Mouse (Mus musculus) cerebellum, adult 2 months (tissue): Measurements from ENCODE around the gene Alk. TPM values are rescaled to one million over a fixed set of nuclear protein-coding genes. Genes with fewer than 3 reads are reported as not detected.

Experiments
- DNase-seq, 2 experiments: peaks; one replicate each; pipeline ENCODE4 v3.0.0; 2021
- H3K27ac ChIP-seq: fragments of 200-500 bp; 2 replicates; pipeline ENCODE4 v1.5.1; 2012; ENCODE audit warnings: low read length, control low read depth, inconsistent platforms; ENCODE audit not compliant: insufficient read depth
- H3K27me3 ChIP-seq: fragments of 200-500 bp; 2 replicates; pipeline ENCODE4 v1.6.1; 2012; ENCODE audit warnings: inconsistent platforms, mild to moderate bottlenecking, low read length, moderate library complexity; ENCODE audit not compliant: control insufficient read depth, insufficient read depth
- H3K4me1 ChIP-seq: fragments of 200-500 bp; 2 replicates; pipeline ENCODE4 v1.6.1; 2011; ENCODE audit warnings: low read length; ENCODE audit not compliant: control insufficient read depth, insufficient read depth
- H3K4me3 ChIP-seq: fragments of 200-500 bp; replicated peaks from 2 replicates; pipeline ENCODE3; 2011; ENCODE audit warnings: mild to moderate bottlenecking, low read depth, low read length, control low read depth; ENCODE audit not compliant: insufficient read depth
- CTCF ChIP-seq: fragments of 200-500 bp; IDR thresholded peaks from 2 replicates; pipeline ENCODE4 v1.5.1; 2011; ENCODE audit warnings: low read depth, mild to moderate bottlenecking, control low read depth, low read length, moderate library complexity, borderline replicate concordance; ENCODE audit not compliant: insufficient read depth
- POLR2A ChIP-seq: fragments of 200-500 bp; IDR thresholded peaks from 2 replicates; pipeline ENCODE4 v1.6.1; 2011; ENCODE audit warnings: low read length, control low read depth, borderline replicate concordance; ENCODE audit not compliant: insufficient read depth
- WGBS: fragments of 180-500 bp; shearing (Covaris S2); methylation state at CpG from one replicate; pipeline ENCODE4 v1.1.7; 2018; 5-methylcytosine and 5-hydroxymethylcytosine counted together
- polyA plus RNA-seq: library from polyadenylated mRNA; depleted of rRNA; stranded (reverse); fragments of >200 nt; gene quantifications from 2 replicates; pipeline ENCODE4 v1.2.3, GENCODE M21; 2012

Alk gene
- polyA plus RNA-seq, 1 experiment = 1.6 TPM

DNA sequence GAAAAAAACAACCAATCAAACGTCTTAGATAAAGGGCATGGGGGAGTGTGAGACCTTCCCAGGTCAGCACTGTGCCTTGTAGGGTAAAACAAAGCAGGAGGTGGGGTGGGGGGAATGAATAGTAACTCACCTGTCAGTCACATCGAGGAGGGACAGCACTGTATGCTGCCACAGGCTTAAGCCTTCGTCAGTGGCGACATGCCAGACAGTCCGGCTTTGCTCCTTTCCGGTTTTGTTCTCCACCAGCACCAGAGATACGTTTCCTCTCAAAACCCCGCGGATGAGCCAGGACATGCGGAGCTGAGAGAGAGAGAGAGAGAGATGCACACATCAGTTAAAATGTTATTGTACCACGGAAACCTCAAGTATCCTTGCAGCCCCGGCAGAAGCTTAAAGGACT is 637.1 kb downstream of the Alk start:
- DNase-seq = no peak
- Histone ChIP-seq H3K27ac (no peak overlapping the region), H3K4me3 (no peak overlapping the region), H3K27me3 (no peaks in the 10 kb centered on the region; the same call in 1 of the 2 replicates), H3K4me1 (peaks cover 4% of the 10 kb centered on the region)
- 28% methylated on average over 12 of the region's 12 CpGs for WGBS
- TF ChIP-seq POLR2A (no peak), CTCF (no peak)

DNA sequence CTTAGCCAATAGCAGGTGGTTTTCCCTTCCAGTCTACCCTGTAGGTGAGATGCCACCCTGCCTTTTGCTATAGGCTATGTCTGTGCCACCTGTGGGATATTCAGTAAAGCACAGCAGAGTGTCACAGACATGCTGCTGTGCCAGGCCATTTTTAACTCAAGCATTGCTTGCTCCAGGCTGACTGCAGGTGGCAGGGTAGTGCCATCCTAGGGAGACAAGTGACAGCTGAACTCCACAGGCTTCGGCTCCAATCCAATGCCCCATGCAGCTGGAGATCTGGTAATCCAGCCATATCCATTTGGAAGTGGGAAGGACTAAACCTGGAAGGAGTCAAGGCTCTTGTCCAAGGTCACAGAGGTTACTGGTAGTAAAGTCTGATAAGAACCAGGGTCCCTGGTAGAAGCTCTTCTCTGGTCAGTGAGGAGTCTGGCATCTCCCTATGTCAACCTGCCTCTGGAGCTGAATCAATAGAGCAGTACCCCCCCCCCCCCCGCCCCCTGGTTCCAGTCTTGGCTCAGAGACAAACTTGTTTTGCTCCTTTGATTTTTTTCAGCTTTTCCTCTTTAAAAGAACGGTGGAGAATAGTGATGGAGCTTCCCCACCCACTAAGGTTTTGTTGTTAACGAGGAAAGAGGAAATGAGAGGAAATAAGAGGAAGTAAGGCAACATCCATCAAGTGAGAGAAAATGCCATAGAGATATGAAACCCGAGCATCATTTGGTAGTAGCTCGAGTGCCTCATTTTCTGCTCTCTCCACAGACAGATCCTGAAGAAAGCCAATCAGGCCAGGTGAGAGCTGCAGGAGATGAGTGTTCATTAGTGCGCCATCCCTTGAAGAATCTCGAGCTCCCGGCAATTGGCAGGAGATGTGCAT is 638.5 kb downstream of the Alk start:
- Histone ChIP-seq H3K4me1 (peaks cover 4% of the 10 kb centered on the region), H3K4me3 (no peak overlapping the region), H3K27me3 (no peaks in the 10 kb centered on the region; the same call in 1 of the 2 replicates), H3K27ac (no peak overlapping the region)
- TF ChIP-seq CTCF (peak; percentile 92), POLR2A (no peak)
- peak; percentile 81 to 84 for DNase-seq
- 13% methylated on average over 9 of the region's 9 CpGs for WGBS

DNA sequence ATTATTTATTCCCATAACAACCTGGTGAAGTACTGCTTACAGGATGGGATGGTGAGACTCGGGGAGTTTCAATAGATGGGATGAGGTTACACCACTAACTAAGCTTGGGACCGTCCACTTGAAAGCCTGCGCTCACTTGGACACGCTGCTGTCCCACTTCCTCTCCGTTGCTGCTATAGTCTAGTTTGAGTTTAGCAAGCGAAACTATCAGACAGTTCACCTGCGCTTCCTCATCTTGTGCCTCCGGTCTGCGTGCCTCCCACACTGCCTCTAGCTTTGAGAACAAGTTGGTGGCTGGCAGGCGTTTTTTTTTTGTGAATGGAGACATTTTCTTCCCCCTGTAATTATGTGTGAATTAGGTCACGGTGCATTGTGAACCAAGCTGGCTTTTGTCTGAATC is 639.8 kb downstream of the Alk start:
- Histone ChIP-seq H3K4me1 (peaks cover 4% of the 10 kb centered on the region), H3K4me3 (no peak overlapping the region), H3K27me3 (no peaks in the 10 kb centered on the region; the same call in 1 of the 2 replicates), H3K27ac (no peak overlapping the region)
- no peak for DNase-seq
- TF ChIP-seq POLR2A (no peak), CTCF (no peak)
- WGBS = 94% methylated on average over 11 of the region's 11 CpGs

DNA sequence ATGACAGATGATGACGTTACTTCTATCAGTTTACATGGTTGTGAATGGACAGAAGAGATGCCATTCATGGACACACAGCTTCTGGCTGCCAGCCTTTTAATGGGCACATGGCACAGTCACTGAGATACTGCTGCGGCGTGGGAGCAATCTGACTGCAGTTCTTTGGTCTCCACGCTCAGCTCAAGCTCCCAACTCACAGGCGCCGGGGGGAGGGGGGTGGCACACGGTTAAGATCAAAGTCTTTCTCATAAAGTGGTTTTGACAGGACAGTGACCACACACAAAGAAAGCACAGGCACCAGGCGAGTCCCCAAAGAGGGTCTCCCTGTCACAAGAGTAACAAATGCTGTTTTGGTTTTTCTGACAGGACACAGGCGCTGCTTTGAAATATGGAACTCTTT is 641.7 kb downstream of the Alk start:
- no peak for DNase-seq
- TF ChIP-seq CTCF (no peak), POLR2A (no peak)

DNA sequence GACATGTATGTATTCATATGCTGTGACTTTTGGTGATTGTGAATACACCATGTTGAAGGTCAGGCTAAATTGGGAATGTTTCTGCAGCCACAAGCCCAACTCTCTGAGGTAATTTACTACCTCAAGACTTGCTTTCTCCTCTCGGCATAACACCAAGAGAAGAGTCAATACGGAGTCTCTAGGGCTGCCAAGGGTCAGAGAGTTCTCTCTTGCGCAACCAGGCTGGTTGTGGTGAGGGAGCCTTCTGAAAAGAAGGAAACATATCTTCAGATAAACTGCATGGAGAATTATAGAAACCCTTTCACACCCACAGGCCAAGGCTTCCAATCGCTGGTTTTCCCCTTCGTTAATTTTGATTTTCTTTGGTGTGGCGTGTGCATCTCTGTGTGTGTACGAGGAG is 649.4 kb downstream of the Alk start:
- Histone ChIP-seq H3K4me1 (no peaks in the 10 kb centered on the region), H3K27ac (no peak overlapping the region), H3K4me3 (no peak overlapping the region), H3K27me3 (no peaks in the 10 kb centered on the region)
- whole genome bisulfite sequencing = 95% methylated on average over 7 of the region's 7 CpGs
- no peak for TF ChIP-seq CTCF
- no peak for TF ChIP-seq POLR2A
- DNase-seq = no peak

More for the DNA sequence above, 641.7 kb downstream of the Alk start:
- Histone ChIP-seq H3K27ac (no peak overlapping the region), H3K27me3 (no peaks in the 10 kb centered on the region; the same call in 1 of the 2 replicates), H3K4me1 (peaks cover 4% of the 10 kb centered on the region), H3K4me3 (no peak overlapping the region)
- WGBS = 16% methylated on average over 9 of the region's 9 CpGs

DNA sequence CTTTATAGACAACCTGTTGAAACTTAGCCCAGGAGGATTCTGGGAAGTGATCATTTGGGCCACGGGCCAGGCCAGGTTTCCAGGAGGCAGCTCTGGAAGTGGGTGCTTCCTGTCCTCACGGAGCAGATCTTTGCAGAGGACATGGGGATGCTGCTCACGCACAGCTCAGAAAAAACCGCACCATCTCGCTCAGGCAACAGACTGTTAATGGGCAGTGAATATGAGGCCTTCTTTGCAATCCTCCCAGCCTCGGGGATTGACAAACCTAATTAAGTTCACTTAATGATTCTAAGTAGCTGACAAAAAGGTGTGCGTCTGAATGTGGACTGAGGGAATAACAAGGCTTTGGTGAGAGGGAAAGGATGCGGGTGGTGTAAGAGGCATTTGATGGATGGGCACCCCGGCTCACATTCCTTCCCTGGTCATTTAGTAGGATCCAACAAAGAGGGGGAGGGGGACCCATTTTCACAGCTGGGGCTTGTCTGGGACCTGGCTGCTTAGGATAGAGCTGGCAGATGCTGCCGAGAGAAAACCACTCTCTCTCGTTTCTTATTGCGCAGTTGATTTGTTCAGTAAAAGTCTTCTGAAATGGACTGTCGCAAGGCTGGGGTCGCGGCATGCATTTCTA is 650.1 kb downstream of the Alk start:
- no peak for DNase-seq
- H3K27ac ChIP-seq = no peak overlapping the region
- no peaks in the 10 kb centered on the region for H3K4me1 ChIP-seq
- 86% methylated on average over 15 of the region's 15 CpGs for WGBS
- no peak for TF ChIP-seq POLR2A
- TF ChIP-seq CTCF = no peak
- no peaks in the 10 kb centered on the region for H3K27me3 ChIP-seq
- no peak overlapping the region for H3K4me3 ChIP-seq

DNA sequence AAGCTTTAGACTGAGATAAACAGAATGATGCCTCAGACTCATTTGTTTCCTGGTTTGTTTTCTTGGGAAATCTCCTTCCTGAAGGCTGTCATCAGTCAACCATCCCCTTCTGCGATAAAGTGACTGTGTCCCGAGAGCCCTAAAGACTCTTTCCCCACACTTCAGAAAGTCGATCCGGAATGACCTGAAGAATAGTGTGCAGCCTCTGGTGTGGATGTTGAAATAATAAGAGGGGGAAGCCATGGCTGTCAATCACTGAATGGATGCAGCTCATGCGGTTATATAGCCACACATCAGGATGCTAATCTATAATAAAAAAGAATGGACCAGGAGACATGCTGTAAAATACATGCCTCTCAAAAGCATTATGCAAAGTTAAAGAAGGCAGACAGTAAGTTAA is 653.5 kb downstream of the Alk start:
- no peak for TF ChIP-seq POLR2A
- Histone ChIP-seq H3K27ac (no peak overlapping the region), H3K4me1 (no peaks in the 10 kb centered on the region)

DNA sequence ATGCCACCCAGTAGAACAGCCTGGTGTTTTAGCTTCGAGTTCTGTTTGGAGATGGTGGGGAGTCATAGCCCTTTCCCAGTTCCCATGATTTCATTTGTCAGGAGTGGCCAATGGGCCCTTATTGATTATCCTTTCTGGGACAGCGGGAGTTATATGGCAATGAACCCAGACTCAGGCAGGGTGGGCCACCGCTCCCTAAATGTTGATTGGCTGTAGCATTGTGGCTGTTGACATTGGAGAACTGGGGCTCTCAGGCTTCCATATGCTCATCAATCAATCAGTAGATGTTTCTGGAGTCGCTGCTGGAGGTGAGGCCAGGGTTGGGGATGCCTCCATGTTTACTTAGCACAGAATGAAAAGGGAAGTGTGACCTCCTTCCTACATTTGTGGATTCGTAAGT is 655.7 kb downstream of the Alk start:
- no peak for TF ChIP-seq POLR2A
- TF ChIP-seq CTCF = no peak
- no peak for DNase-seq
- 95% methylated on average over 5 of the region's 5 CpGs for WGBS
- H3K27me3 ChIP-seq = no peaks in the 10 kb centered on the region
- H3K27ac ChIP-seq = no peak overlapping the region
- no peak overlapping the region for H3K4me3 ChIP-seq
- no peaks in the 10 kb centered on the region for H3K4me1 ChIP-seq

More for the DNA sequence above, 653.5 kb downstream of the Alk start:
- DNase-seq = no peak
- no peak overlapping the region for H3K4me3 ChIP-seq
- WGBS = 60% methylated on average over 5 of the region's 5 CpGs
- no peaks in the 10 kb centered on the region for H3K27me3 ChIP-seq
